Mouse (Mus musculus) heart, embryonic 14.5 days (tissue): Measurements from ENCODE around the gene Ripor2. TPM values are rescaled to one million over a fixed set of nuclear protein-coding genes. Genes with fewer than 3 reads are reported as not detected.

Source experiments
- ATAC-seq: fragments of 200-750 bp; cut with Nextera tagmentation; 2 replicates; pipeline ENCODE4 v1.8.0; 2017; ENCODE audit warnings: low read depth, moderate TSS enrichment; ENCODE audit not compliant: insufficient number of reproducible peaks, insufficient read depth, low FRiP score
- H3K27ac ChIP-seq, 2 experiments: fragments of 200-500 bp in 1 of 2; fragments of 300-500 bp in 1 of 2; sonication (generic) in 1 of 2; replicated peaks in 1 of 2; 2 replicates each; pipeline ENCODE4 v1.5.1; 2012 to 2014; ENCODE audit warnings: low read depth in 2 of 2, low read length in 2 of 2, control low read depth in 1 of 2, mild to moderate bottlenecking in 1 of 2, mixed read lengths in 1 of 2; ENCODE audit not compliant: control insufficient read depth in 1 of 2, insufficient read depth in 1 of 2
- H3K27me3 ChIP-seq: fragments of 300-500 bp; sonication (generic); 2 replicates; pipeline ENCODE4 v1.6.1; 2014; ENCODE audit warnings: mild to moderate bottlenecking, low read length, control low read depth; ENCODE audit not compliant: control insufficient read depth, insufficient read depth
- H3K36me3 ChIP-seq: fragments of 300-500 bp; sonication (generic); 2 replicates; pipeline ENCODE4 v1.6.1; 2014; ENCODE audit warnings: mild to moderate bottlenecking, control low read depth, low read length, mixed read lengths; ENCODE audit not compliant: control insufficient read depth, insufficient read depth
- H3K4me1 ChIP-seq, 2 experiments: fragments of 200-500 bp in 1 of 2; fragments of 300-500 bp in 1 of 2; sonication (generic) in 1 of 2; 2 replicates each; pipeline ENCODE4 v1.6.1; 2012 to 2014; ENCODE audit warnings: low read length in 2 of 2, control low read depth in 1 of 2, mixed read lengths in 1 of 2; ENCODE audit not compliant: control insufficient read depth in 2 of 2, insufficient read depth in 2 of 2
- H3K4me2 ChIP-seq: fragments of 300-500 bp; sonication (generic); 2 replicates; pipeline ENCODE4 v1.6.1; 2014; ENCODE audit warnings: mild to moderate bottlenecking, low read length
- H3K4me3 ChIP-seq, 2 experiments: fragments of 200-500 bp in 1 of 2; fragments of 300-500 bp in 1 of 2; sonication (generic) in 1 of 2; 2 replicates each; pipeline ENCODE4 v1.5.1; 2012 to 2014; ENCODE audit warnings: low read length in 2 of 2, mild to moderate bottlenecking in 2 of 2, control low read depth in 1 of 2, low read depth in 1 of 2, moderate library complexity in 1 of 2; ENCODE audit not compliant: control insufficient read depth in 1 of 2, insufficient read depth in 1 of 2
- H3K9ac ChIP-seq: fragments of 300-500 bp; sonication (generic); 2 replicates; pipeline ENCODE4 v1.6.1; 2014; ENCODE audit warnings: mild to moderate bottlenecking, low read length
- H3K9me3 ChIP-seq: fragments of 300-500 bp; sonication (generic); 2 replicates; pipeline ENCODE4 v1.6.1; 2016; ENCODE audit warnings: low read length, control low read depth; ENCODE audit not compliant: control insufficient read depth
- WGBS: fragments of 180-500 bp; shearing (Covaris S2); extraction: QIAGEN DNeasy Blood & Tissue Kit; methylation state at CpG from one replicate; pipeline ENCODE4 v1.1.7; 2014; 5-methylcytosine and 5-hydroxymethylcytosine counted together
- polyA plus RNA-seq: library from polyadenylated mRNA; unstranded; fragments of >200 nt; fragmentation: Nextera tagmentation; extraction: Ambion mirVana; gene quantifications from 2 replicates; pipeline ENCODE4 v1.2.1, GENCODE M21; 2014

Ripor2 gene
- polyA plus RNA-seq, 1 experiment from 2014 or later: 13.1 TPM

DNA sequence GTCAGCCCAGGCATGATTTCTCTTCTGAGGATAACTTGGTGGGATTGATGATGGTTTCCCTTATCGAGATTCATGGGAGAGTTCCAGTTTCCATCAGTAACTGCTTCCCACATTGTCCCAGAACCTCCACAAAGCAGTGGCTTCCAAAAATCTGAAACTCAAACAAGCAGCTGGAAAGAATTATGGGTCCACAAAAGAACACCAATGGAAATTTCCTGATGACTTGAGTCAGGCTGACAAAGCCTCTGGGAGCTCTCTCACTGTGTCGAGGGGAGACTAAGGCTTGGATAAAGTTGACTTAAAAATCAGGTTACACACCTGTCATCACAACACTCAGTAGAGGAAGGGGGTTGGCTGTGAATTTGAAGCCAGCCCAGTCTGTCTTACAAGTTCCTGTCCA is 67.1 kb downstream of the Ripor2 start:
- ATAC-seq: no peak
- Histone ChIP-seq H3K4me2 (no peak overlapping the region), H3K36me3 (no peaks in the 10 kb centered on the region), H3K27ac (no peak overlapping the region), H3K4me3 (no peak overlapping the region), H3K9me3 (no peaks in the 10 kb centered on the region), H3K9ac (no peak overlapping the region), H3K4me1 (peaks cover 6 to 26% of the 10 kb centered on the region in 2 experiments), H3K27me3 (no peaks in the 10 kb centered on the region)
- 50% methylated on average over 2 of the region's 2 CpGs for WGBS

DNA sequence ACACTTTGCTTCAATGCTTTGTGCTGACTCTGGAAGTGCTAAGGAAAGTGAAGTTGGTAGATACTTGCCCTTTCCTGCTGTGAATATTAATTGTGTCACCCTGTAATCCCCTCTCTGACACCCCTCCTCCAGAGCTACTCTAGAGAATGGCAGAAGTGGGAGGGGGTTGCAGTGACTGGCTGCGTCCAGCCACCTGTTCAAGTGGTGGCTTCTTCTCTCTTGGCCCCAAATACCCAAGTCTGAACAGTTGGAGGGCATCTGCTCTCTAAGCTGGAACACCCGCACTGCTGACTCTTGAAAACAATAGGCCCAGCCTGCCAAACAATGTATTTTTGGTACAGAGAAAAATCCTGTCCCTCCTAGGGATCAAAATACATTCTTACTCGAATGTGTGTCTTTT is 69.0 kb downstream of the Ripor2 start:
- WGBS: 60% methylated on average over 3 of the region's 3 CpGs
- H3K9me3 ChIP-seq: no peaks in the 10 kb centered on the region
- no peaks in the 10 kb centered on the region for H3K36me3 ChIP-seq
- H3K27me3 ChIP-seq: no peaks in the 10 kb centered on the region
- H3K4me3 ChIP-seq: no peak overlapping the region
- no peak overlapping the region for H3K27ac ChIP-seq
- H3K9ac ChIP-seq: no peak overlapping the region
- no peak for ATAC-seq
- no peak overlapping the region for H3K4me2 ChIP-seq
- H3K4me1 ChIP-seq: peaks cover 8 to 29% of the 10 kb centered on the region in 2 experiments

DNA sequence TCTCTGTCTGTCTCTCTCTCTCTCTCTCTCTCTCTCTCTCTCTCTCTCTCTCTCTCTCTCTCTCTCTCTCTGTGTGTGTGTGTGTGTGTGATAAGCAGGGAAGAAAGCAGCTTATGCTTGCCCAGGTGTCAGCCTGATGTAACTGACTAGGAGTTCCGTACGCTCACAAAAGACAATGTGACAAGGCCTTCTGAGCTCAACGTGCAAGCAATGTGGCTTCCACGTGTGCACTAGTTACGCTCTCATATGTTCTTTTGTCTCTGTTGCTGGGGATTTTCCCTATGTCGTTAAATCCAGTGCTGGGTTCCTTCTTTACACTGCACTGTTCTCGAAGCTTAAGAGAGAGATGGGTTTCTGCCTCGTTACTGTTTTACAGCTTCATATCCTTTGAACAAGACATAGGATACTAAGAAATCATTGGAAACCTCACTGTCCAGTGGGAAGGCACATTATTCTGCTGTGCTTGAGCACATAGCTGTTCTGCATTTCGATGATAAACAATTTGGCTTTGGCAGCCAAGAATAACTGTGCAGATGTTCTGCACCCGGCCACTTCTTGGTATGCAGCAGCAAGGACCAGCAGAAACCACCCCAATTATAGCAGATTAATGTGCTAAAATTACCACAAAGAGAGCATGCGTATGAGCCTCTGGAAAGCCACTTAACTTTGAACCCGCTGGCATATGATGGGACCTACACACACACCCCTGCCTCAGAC is 73.1 kb downstream of the Ripor2 start:
- peak overlapping the region; percentile 16; the same call in 1 of the 2 replicates for H3K9ac ChIP-seq
- no peaks in the 10 kb centered on the region for H3K36me3 ChIP-seq
- H3K9me3 ChIP-seq: no peaks in the 10 kb centered on the region
- H3K4me2 ChIP-seq: no peak overlapping the region
- peaks cover 11 to 40% of the 10 kb centered on the region in 2 experiments for H3K4me1 ChIP-seq
- peak overlapping the region; percentile 12 to 53; a peak in 3 of 4 replicates for H3K27ac ChIP-seq
- no peaks in the 10 kb centered on the region for H3K27me3 ChIP-seq
- H3K4me3 ChIP-seq: no peak overlapping the region
- whole genome bisulfite sequencing: 47% methylated on average over 12 of the region's 12 CpGs
- no peak for ATAC-seq

DNA sequence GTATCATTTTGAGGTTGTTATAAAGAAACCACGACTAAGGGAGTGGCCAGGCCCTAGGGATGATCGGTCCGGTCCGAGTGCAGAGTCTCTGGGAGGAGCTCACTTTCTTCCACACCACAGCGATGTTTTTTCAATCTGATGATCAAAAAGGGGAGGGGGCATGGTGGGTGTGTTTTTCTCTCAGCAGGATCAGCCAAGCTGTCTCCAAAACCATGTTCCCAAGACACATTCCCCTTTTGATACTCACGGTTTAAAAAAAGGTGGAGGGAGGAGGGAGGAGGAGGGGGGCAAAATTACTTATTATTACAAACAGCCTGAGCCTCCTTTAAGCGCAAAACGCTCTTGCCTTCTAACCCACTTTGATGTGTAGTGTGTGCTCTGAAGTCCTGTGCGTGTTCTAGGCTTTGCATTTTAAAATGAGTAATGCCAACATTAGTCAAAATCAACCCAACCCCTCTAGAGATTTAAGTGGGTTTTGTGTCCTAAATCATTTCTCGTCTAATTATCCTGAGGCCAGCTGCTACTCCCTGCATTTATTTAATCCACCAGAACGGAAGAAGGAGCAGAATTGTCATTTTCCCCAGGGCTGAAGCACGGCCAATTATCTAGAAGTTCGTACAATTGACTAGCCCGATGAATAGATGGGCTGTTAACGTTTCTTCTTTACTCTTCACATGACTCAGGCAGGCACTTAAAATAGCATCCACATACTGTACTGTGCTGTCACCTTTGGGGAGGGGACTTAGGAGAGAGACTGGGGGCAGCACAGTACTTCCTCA is 74.9 kb downstream of the Ripor2 start:
- Histone ChIP-seq H3K4me2 (peak overlapping the region; percentile 18; the same call in 1 of the 2 replicates), H3K36me3 (no peaks in the 10 kb centered on the region), H3K4me3 (no peak overlapping the region), H3K4me1 (peaks cover 9 to 35% of the 10 kb centered on the region in 2 experiments), H3K27ac (no peak overlapping the region), H3K27me3 (no peaks in the 10 kb centered on the region), H3K9me3 (no peaks in the 10 kb centered on the region), H3K9ac (peak overlapping the region; percentile 13; the same call in 1 of the 2 replicates)
- ATAC-seq: no peak
- 42% methylated on average over 15 of the region's 15 CpGs for WGBS

DNA sequence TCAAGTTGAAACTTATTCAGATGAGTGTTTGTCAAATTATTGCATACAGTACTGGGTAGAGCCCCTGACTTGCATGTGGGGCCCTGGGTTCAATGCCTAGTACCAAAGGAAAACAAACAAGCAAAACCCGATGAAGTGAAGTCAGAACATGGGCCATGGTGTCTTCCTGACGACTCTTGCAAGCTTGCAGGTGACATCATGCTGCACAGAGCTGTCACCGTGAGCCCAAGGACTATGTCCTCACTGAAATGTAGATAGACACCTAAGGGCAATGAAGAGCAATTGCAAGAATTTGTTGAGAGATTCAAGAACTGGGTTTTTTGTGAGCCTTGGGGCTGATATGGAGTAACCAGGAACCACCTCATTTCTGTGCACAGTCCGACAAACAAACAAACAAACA is 84.8 kb downstream of the Ripor2 start:
- no peak overlapping the region for H3K27ac ChIP-seq
- 71% methylated on average over 4 of the region's 4 CpGs for WGBS
- H3K36me3 ChIP-seq: peaks cover 5% of the 10 kb centered on the region
- H3K4me3 ChIP-seq: no peak overlapping the region
- ATAC-seq: no peak
- peaks cover 4 to 9% of the 10 kb centered on the region in 2 experiments; a peak in 3 of 4 replicates for H3K4me1 ChIP-seq
- H3K9ac ChIP-seq: no peak overlapping the region
- H3K9me3 ChIP-seq: no peaks in the 10 kb centered on the region
- no peaks in the 10 kb centered on the region for H3K27me3 ChIP-seq
- no peak overlapping the region for H3K4me2 ChIP-seq

DNA sequence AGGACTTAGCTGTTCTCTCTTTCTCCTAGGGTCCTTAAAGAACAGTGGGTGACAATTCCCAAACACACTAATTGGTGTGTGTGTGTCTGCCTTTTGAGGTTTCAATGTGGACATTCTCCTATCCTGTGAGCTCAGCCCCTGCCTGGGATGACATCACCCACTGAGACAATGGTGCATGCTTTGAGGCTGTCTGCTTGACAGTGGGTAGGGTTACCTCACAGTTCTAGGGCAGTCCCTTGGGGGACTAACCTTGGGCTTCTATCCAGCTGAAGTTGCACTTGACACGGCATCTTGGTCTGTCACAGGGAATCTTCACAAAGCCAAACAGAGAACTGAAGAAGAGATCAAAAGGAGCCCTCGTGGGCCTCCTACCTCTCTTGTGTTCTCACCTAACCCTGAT is 86.6 kb downstream of the Ripor2 start:
- no peaks in the 10 kb centered on the region for H3K9me3 ChIP-seq
- H3K4me2 ChIP-seq: no peak overlapping the region
- H3K27me3 ChIP-seq: no peaks in the 10 kb centered on the region
- no peak for ATAC-seq
- H3K4me1 ChIP-seq: peaks cover 3 to 4% of the 10 kb centered on the region in 2 experiments; a peak in 2 of 4 replicates
- peaks cover 22% of the 10 kb centered on the region for H3K36me3 ChIP-seq
- WGBS: 52% methylated on average over 2 of the region's 2 CpGs
- no peak overlapping the region for H3K27ac ChIP-seq
- no peak overlapping the region for H3K4me3 ChIP-seq
- H3K9ac ChIP-seq: no peak overlapping the region

DNA sequence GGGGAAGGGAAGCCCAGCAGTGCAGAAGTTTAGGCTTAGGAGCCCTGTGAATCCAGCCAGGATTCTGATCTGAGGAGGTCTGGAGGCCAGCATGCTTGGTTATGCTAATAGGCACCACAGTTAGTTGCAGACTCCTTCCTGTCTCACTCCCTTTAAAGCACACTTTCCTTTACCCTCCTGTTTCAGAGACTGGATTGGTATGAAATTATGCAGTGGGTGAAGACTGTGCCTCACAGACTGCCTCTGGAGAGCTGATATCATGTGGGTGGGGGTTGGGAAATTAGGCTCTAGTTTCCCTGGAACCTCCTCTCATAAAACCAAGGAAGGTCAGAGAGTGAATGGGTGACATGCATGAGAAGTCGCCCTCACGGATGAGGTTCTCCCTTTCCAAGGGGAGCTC is 88.7 kb downstream of the Ripor2 start:
- WGBS: 74% methylated on average over 2 of the region's 2 CpGs
- H3K36me3 ChIP-seq: peaks cover 38% of the 10 kb centered on the region
- H3K27ac ChIP-seq: no peak overlapping the region
- no peak for ATAC-seq
- H3K4me2 ChIP-seq: no peak overlapping the region
- no peaks in the 10 kb centered on the region for H3K9me3 ChIP-seq
- no peaks in the 10 kb centered on the region for H3K27me3 ChIP-seq
- peaks cover 0 to 4% of the 10 kb centered on the region in 2 experiments; a peak in 2 of 4 replicates for H3K4me1 ChIP-seq
- no peak overlapping the region for H3K9ac ChIP-seq
- no peak overlapping the region for H3K4me3 ChIP-seq
